Mouse (Mus musculus) heart, embryonic 15.5 days (tissue): ENCODE data around the gene Gsta3. TPM values are rescaled to one million over a fixed set of nuclear protein-coding genes. Genes with fewer than 3 reads are reported as not detected.

Experiments used
- ATAC-seq: fragments of 200-750 bp; cut with Nextera tagmentation; replicated peaks from 2 replicates; pipeline ENCODE4 v1.8.0; 2017; ENCODE audit warnings: low read depth, moderate TSS enrichment; ENCODE audit not compliant: insufficient number of reproducible peaks, insufficient read depth, low FRiP score
- H3K27ac ChIP-seq: fragments of 300-500 bp; sonication (generic); 2 replicates; pipeline ENCODE4 v1.5.1; 2015; ENCODE audit warnings: mild to moderate bottlenecking, inconsistent platforms
- H3K27me3 ChIP-seq: fragments of 300-500 bp; sonication (generic); 2 replicates; pipeline ENCODE4 v1.6.1; 2015; ENCODE audit warnings: inconsistent platforms
- H3K36me3 ChIP-seq: fragments of 300-500 bp; sonication (generic); 2 replicates; pipeline ENCODE4 v1.6.1; 2015; ENCODE audit warnings: mild to moderate bottlenecking, inconsistent platforms
- H3K4me1 ChIP-seq: fragments of 300-500 bp; sonication (generic); replicated peaks from 2 replicates; pipeline ENCODE4 v1.6.1; 2015; ENCODE audit warnings: inconsistent platforms
- H3K4me2 ChIP-seq: fragments of 300-500 bp; sonication (generic); 2 replicates; pipeline ENCODE4 v1.6.1; 2015; ENCODE audit warnings: inconsistent platforms, mild to moderate bottlenecking, moderate library complexity
- H3K4me3 ChIP-seq: fragments of 300-500 bp; sonication (generic); 2 replicates; pipeline ENCODE4 v1.5.1; 2015; ENCODE audit warnings: mild to moderate bottlenecking, inconsistent platforms
- H3K9ac ChIP-seq: fragments of 300-500 bp; sonication (generic); 2 replicates; pipeline ENCODE4 v1.6.1; 2015; ENCODE audit warnings: mild to moderate bottlenecking, inconsistent platforms
- H3K9me3 ChIP-seq: fragments of 300-500 bp; sonication (generic); replicated peaks from 2 replicates; pipeline ENCODE4 v1.6.1; 2016; ENCODE audit warnings: inconsistent platforms
- WGBS: fragments of 180-500 bp; shearing (Covaris S2); methylation state at CpG from one replicate; pipeline ENCODE4 v1.1.7; 2015; ENCODE audit warnings: mixed read lengths; 5-methylcytosine and 5-hydroxymethylcytosine counted together
- polyA plus RNA-seq: library from polyadenylated mRNA; unstranded; fragments of >200 nt; fragmentation: Nextera tagmentation; extraction: Ambion mirVana; gene quantifications from 2 replicates; pipeline ENCODE4 v1.2.1, GENCODE M21; 2015

Gsta3 gene
- polyA plus RNA-seq, 1 experiment from 2014 or later = 0.68 TPM

GRCm38 (mm10) chr1:21235359-21235758 lies 5.0 kb upstream of the Gsta3 start:
- Histone ChIP-seq H3K36me3 (no peaks in the 10 kb centered on the region), H3K4me2 (no peak overlapping the region), H3K27me3 (no peaks in the 10 kb centered on the region), H3K4me1 (no peaks in the 10 kb centered on the region), H3K4me3 (no peak overlapping the region), H3K9ac (no peak overlapping the region), H3K27ac (no peak overlapping the region), H3K9me3 (no peaks in the 10 kb centered on the region)
- ATAC-seq = no peak
- 84% methylated on average over 6 of the region's 6 CpGs for WGBS

GRCm38 (mm10) chr1:21241096-21241495 lies 707 bp downstream of the Gsta3 start:
- H3K36me3 ChIP-seq = no peaks in the 10 kb centered on the region
- no peaks in the 10 kb centered on the region for H3K4me1 ChIP-seq
- ATAC-seq = no peak
- H3K27me3 ChIP-seq = no peaks in the 10 kb centered on the region
- 71% methylated on average over 1 of the region's 1 CpGs for whole genome bisulfite sequencing
- no peak overlapping the region for H3K4me2 ChIP-seq
- H3K4me3 ChIP-seq = no peak overlapping the region
- H3K9me3 ChIP-seq = no peaks in the 10 kb centered on the region
- no peak overlapping the region for H3K9ac ChIP-seq
- no peak overlapping the region for H3K27ac ChIP-seq

- H3K4me2 ChIP-seq = no peak overlapping the region
- H3K27me3 ChIP-seq = no peaks in the 10 kb centered on the region
- H3K36me3 ChIP-seq = no peaks in the 10 kb centered on the region
- no peak overlapping the region for H3K9ac ChIP-seq
- no peaks in the 10 kb centered on the region for H3K9me3 ChIP-seq
- H3K4me3 ChIP-seq = no peak overlapping the region
- no peak for ATAC-seq
- 61% methylated on average over 4 of the region's 4 CpGs for WGBS
- no peak overlapping the region for H3K27ac ChIP-seq
- no peaks in the 10 kb centered on the region for H3K4me1 ChIP-seq
These were observed 4.0 kb downstream of the Gsta3 start for GRCm38 (mm10) chr1:21244290-21244960.

- WGBS = 69% methylated on average over 3 of the region's 3 CpGs
- Histone ChIP-seq H3K9ac (no peak overlapping the region), H3K4me1 (no peaks in the 10 kb centered on the region), H3K36me3 (no peaks in the 10 kb centered on the region), H3K9me3 (no peaks in the 10 kb centered on the region), H3K27me3 (no peaks in the 10 kb centered on the region), H3K4me2 (no peak overlapping the region), H3K4me3 (no peak overlapping the region), H3K27ac (no peak overlapping the region)
- no peak for ATAC-seq
These were observed 5.7 kb downstream of the Gsta3 start for GRCm38 (mm10) chr1:21246136-21246535.

- Histone ChIP-seq H3K27ac (no peak overlapping the region), H3K4me2 (no peak overlapping the region), H3K9ac (no peak overlapping the region), H3K4me1 (no peaks in the 10 kb centered on the region), H3K36me3 (no peaks in the 10 kb centered on the region), H3K27me3 (no peaks in the 10 kb centered on the region), H3K4me3 (no peak overlapping the region), H3K9me3 (no peaks in the 10 kb centered on the region)
- no peak for ATAC-seq
These were observed 7.5 kb downstream of the Gsta3 start for GRCm38 (mm10) chr1:21247896-21248295.

GRCm38 (mm10) chr1:21248560-21249390 lies 8.4 kb downstream of the Gsta3 start:
- Histone ChIP-seq H3K36me3 (no peaks in the 10 kb centered on the region), H3K9ac (no peak overlapping the region), H3K27me3 (no peaks in the 10 kb centered on the region), H3K4me1 (no peaks in the 10 kb centered on the region), H3K27ac (no peak overlapping the region), H3K9me3 (no peaks in the 10 kb centered on the region), H3K4me3 (no peak overlapping the region), H3K4me2 (no peak overlapping the region)
- WGBS = 75% methylated on average over 9 of the region's 9 CpGs
- no peak for ATAC-seq

GRCm38 (mm10) chr1:21251661-21252060 lies 11.3 kb downstream of the Gsta3 start:
- H3K36me3 ChIP-seq = no peaks in the 10 kb centered on the region
- H3K27ac ChIP-seq = no peak overlapping the region
- no peaks in the 10 kb centered on the region for H3K27me3 ChIP-seq
- no peak overlapping the region for H3K9ac ChIP-seq
- no peaks in the 10 kb centered on the region for H3K4me1 ChIP-seq
- H3K4me2 ChIP-seq = no peak overlapping the region
- H3K4me3 ChIP-seq = no peak overlapping the region
- no peak for ATAC-seq
- no peaks in the 10 kb centered on the region for H3K9me3 ChIP-seq
- 83% methylated on average over 6 of the region's 6 CpGs for WGBS

- H3K27me3 ChIP-seq = no peaks in the 10 kb centered on the region
- no peaks in the 10 kb centered on the region for H3K4me1 ChIP-seq
- no peaks in the 10 kb centered on the region for H3K36me3 ChIP-seq
- no peak overlapping the region for H3K4me3 ChIP-seq
- 57% methylated on average over 10 of the region's 10 CpGs for WGBS
- no peak for ATAC-seq
- no peak overlapping the region for H3K4me2 ChIP-seq
- H3K9me3 ChIP-seq = no peaks in the 10 kb centered on the region
- H3K27ac ChIP-seq = no peak overlapping the region
- H3K9ac ChIP-seq = no peak overlapping the region
These were observed 12.3 kb downstream of the Gsta3 start for GRCm38 (mm10) chr1:21252566-21253302.

- Histone ChIP-seq H3K4me2 (no peak overlapping the region), H3K9me3 (no peaks in the 10 kb centered on the region), H3K27me3 (no peaks in the 10 kb centered on the region), H3K36me3 (no peaks in the 10 kb centered on the region), H3K4me3 (no peak overlapping the region), H3K27ac (no peak overlapping the region), H3K9ac (no peak overlapping the region), H3K4me1 (no peaks in the 10 kb centered on the region)
- ATAC-seq = no peak
- WGBS = 64% methylated on average over 1 of the region's 1 CpGs
These were observed 12.9 kb downstream of the Gsta3 start for GRCm38 (mm10) chr1:21253303-21253650.

- ATAC-seq = no peak
- WGBS = 65% methylated on average over 4 of the region's 4 CpGs
- no peaks in the 10 kb centered on the region for H3K9me3 ChIP-seq
- H3K4me1 ChIP-seq = no peaks in the 10 kb centered on the region
- H3K27ac ChIP-seq = no peak overlapping the region
- H3K9ac ChIP-seq = no peak overlapping the region
- no peaks in the 10 kb centered on the region for H3K36me3 ChIP-seq
- H3K4me3 ChIP-seq = no peak overlapping the region
- H3K4me2 ChIP-seq = no peak overlapping the region
- no peaks in the 10 kb centered on the region for H3K27me3 ChIP-seq
These were observed 13.5 kb downstream of the Gsta3 start for GRCm38 (mm10) chr1:21253856-21254255.

GRCm38 (mm10) chr1:21255625-21256345 lies 15.4 kb downstream of the Gsta3 start:
- no peak overlapping the region for H3K27ac ChIP-seq
- H3K4me2 ChIP-seq = no peak overlapping the region
- H3K27me3 ChIP-seq = no peaks in the 10 kb centered on the region
- no peaks in the 10 kb centered on the region for H3K9me3 ChIP-seq
- no peak overlapping the region for H3K4me3 ChIP-seq
- 85% methylated on average over 7 of the region's 7 CpGs for WGBS
- no peaks in the 10 kb centered on the region for H3K36me3 ChIP-seq
- H3K4me1 ChIP-seq = no peaks in the 10 kb centered on the region
- no peak for ATAC-seq
- H3K9ac ChIP-seq = no peak overlapping the region
